Mouse (Mus musculus) intestine, embryonic 16.5 days (tissue): ENCODE measurements around the gene Pakap. TPM values are rescaled to one million over a fixed set of nuclear protein-coding genes. Genes with fewer than 3 reads are reported as not detected.

Source experiments
- ATAC-seq: fragments of 200-750 bp; cut with Nextera tagmentation; 2 replicates; pipeline ENCODE4 v1.8.0; 2017; ENCODE audit warnings: moderate TSS enrichment, moderate library complexity
- H3K27ac ChIP-seq: fragments of 300-500 bp; sonication (generic); 2 replicates; pipeline ENCODE4 v1.5.1; 2014; ENCODE audit warnings: mild to moderate bottlenecking, low read length
- H3K27me3 ChIP-seq: fragments of 300-500 bp; sonication (generic); replicated peaks from 2 replicates; pipeline ENCODE4 v1.6.1; 2014; ENCODE audit warnings: low read length, control low read depth, mixed read lengths; ENCODE audit not compliant: control insufficient read depth, insufficient read depth
- H3K36me3 ChIP-seq: fragments of 300-500 bp; sonication (generic); 2 replicates; pipeline ENCODE4 v1.6.1; 2014; ENCODE audit warnings: low read length, control low read depth; ENCODE audit not compliant: control insufficient read depth, insufficient read depth
- H3K4me1 ChIP-seq: fragments of 300-500 bp; sonication (generic); 2 replicates; pipeline ENCODE4 v1.6.1; 2014; ENCODE audit warnings: low read length, control low read depth, mixed read lengths; ENCODE audit not compliant: control insufficient read depth, insufficient read depth
- H3K4me2 ChIP-seq: fragments of 300-500 bp; sonication (generic); 2 replicates; pipeline ENCODE4 v1.6.1; 2014; ENCODE audit warnings: low read depth, low read length, control low read depth
- H3K4me3 ChIP-seq: fragments of 300-500 bp; sonication (generic); 2 replicates; pipeline ENCODE4 v1.5.1; 2014; ENCODE audit warnings: mild to moderate bottlenecking, low read length
- H3K9ac ChIP-seq: fragments of 300-500 bp; sonication (generic); 2 replicates; pipeline ENCODE4 v1.6.1; 2014; ENCODE audit warnings: low read depth, low read length
- H3K9me3 ChIP-seq: fragments of 300-500 bp; sonication (generic); 2 replicates; pipeline ENCODE4 v1.6.1; 2016; ENCODE audit warnings: low read length, control low read depth; ENCODE audit not compliant: control insufficient read depth
- WGBS: fragments of 180-500 bp; shearing (Covaris S2); extraction: QIAGEN DNeasy Blood & Tissue Kit; methylation state at CpG from one replicate; pipeline ENCODE4 v1.1.7; 2014; 5-methylcytosine and 5-hydroxymethylcytosine counted together
- polyA plus RNA-seq: library from polyadenylated mRNA; unstranded; fragments of >200 nt; fragmentation: Nextera tagmentation; extraction: Ambion mirVana; gene quantifications from 2 replicates; pipeline ENCODE4 v1.2.1, GENCODE M21; 2015

Gene Pakap
- polyA plus RNA-seq, 1 experiment from 2014 or later: 22.0 TPM

DNA sequence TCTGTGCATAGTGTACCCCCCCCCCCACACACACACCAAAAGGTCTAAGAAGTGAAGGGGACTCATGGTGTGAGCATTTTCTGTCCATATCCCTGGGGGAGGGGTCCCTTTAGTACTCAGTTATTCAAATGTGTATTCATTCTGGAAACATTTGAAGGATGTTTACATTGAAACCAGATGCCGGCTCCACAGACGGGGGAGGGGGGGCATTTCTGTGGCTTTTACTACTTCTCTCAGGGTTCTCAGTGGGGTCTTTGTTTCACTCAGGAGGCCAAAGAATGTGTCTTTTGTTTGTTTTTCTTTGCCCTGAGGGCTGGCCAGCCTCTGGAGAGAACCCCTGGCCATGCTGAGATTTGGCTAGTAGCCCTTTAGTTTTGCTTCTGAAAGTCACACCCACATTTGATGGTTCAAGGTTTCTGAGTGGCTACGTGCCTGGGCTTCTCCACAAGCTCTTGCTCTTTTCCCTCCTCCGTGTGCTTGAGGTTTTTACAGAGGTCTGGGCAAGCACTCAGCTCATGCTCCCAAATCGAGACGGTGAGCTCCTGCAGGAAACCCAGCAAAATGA lies 24.2 kb upstream of the Pakap start:
- no peaks in the 10 kb centered on the region for H3K9me3 ChIP-seq
- peak overlapping the region; percentile 30; the same call in 1 of the 2 replicates for H3K4me2 ChIP-seq
- no peaks in the 10 kb centered on the region for H3K4me1 ChIP-seq
- H3K9ac ChIP-seq: 0 out of 2 replicates have a peak overlapping the region, but pooled peaks have one; percentile 40
- H3K27ac ChIP-seq: peak overlapping the region; percentile 49
- WGBS: 6% methylated on average over 6 of the region's 6 CpGs
- H3K36me3 ChIP-seq: no peaks in the 10 kb centered on the region
- peak; percentile 83 for ATAC-seq
- no peaks in the 10 kb centered on the region for H3K27me3 ChIP-seq
- H3K4me3 ChIP-seq: no peak overlapping the region

DNA sequence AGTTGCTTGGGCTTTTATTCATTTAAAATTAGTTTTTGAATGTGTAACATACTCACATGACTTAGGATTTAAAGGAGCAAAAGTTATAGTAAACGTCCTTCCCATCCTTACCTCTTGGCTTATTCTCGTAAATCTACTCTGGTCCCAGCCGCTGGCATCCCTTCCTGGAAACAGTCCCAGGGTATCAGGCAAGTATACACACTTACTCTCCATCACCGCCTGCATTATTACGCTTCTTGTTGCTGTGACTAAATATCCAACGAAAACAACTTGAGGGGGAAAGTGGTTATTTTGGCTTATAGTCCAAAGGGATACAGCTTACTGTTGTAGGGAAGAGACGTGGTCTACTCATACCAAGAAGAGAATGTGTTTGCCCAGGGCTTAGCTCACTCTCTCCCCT lies 20.2 kb upstream of the Pakap start:
- no peak for ATAC-seq
- Histone ChIP-seq H3K4me1 (peaks cover 3% of the 10 kb centered on the region; the same call in 1 of the 2 replicates), H3K4me3 (no peak overlapping the region), H3K27ac (no peak overlapping the region), H3K27me3 (no peaks in the 10 kb centered on the region), H3K4me2 (no peak overlapping the region), H3K9me3 (no peaks in the 10 kb centered on the region), H3K36me3 (no peaks in the 10 kb centered on the region), H3K9ac (no peak overlapping the region)
- WGBS: 61% methylated on average over 7 of the region's 7 CpGs

DNA sequence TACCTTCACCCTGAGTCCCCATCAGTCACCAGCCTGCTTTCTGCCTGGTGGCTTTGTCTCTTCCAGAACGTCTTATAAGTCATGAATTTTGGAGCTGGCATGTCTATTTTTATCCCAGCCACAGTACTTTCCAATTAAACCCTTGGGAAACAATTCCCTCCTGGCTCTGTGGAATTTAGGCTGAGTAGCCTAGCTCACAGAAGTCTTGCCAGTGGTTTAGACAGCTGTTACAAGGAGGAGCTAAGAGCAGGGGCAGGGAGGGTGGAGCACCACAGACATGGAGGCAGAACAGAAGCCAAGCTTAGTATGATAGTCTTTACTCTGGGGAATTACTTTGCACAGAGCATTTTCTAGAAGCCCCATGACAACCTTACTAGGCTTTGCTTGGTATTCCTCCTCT lies 17.8 kb upstream of the Pakap start:
- H3K4me3 ChIP-seq: no peak overlapping the region
- H3K9me3 ChIP-seq: no peaks in the 10 kb centered on the region

DNA sequence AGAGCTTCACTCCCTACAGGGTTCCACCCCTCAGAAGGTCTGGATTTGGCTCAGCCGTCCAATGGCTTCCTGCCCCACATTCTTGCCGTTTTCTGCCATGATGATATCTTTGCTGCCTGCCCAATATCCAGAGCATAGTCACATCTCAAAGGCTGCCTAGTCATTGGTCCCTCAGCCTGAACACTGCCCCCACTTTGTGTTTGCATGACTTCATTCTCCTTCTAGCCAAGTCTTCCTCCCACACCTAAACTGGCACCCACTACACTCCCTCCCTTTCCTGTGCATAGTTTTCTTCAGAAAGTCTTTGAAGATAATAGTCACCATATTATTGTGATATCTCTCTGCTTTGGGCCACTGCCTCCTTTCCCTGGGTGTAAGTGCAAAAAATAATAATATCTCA lies 10.9 kb upstream of the Pakap start:
- no peak overlapping the region for H3K27ac ChIP-seq
- H3K36me3 ChIP-seq: no peaks in the 10 kb centered on the region
- H3K4me1 ChIP-seq: no peaks in the 10 kb centered on the region
- H3K9me3 ChIP-seq: no peaks in the 10 kb centered on the region
- H3K27me3 ChIP-seq: no peaks in the 10 kb centered on the region
- WGBS: 69% methylated on average over 2 of the region's 2 CpGs
- no peak for ATAC-seq
- H3K9ac ChIP-seq: no peak overlapping the region
- no peak overlapping the region for H3K4me3 ChIP-seq
- H3K4me2 ChIP-seq: no peak overlapping the region

More for the DNA sequence above, 17.8 kb upstream of the Pakap start:
- Histone ChIP-seq H3K36me3 (no peaks in the 10 kb centered on the region), H3K9ac (no peak overlapping the region), H3K4me2 (no peak overlapping the region), H3K27ac (no peak overlapping the region), H3K27me3 (no peaks in the 10 kb centered on the region), H3K4me1 (peaks cover 3% of the 10 kb centered on the region; the same call in 1 of the 2 replicates)
- 35% methylated on average over 1 of the region's 1 CpGs for WGBS
- no peak for ATAC-seq

DNA sequence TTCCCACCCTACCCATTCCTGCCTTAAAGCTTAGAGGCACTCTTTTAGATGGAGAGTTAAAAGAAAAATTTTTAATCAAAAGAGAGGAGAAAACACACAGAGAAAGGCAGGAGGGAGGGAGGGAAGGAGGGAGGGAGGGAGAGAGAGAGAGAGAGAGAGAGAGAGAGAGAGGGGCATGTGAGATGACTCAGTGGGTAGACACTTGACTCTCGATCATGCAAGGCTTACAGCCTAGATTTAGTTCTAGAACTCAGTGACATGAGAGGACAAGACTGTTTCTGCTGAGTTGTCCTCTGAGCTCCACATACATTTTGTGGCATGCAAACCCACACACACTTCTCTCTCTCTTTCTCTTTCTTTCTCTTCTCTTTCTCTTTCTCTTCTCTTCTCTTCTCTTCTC lies 8.5 kb upstream of the Pakap start:
- Histone ChIP-seq H3K4me1 (no peaks in the 10 kb centered on the region), H3K4me2 (no peak overlapping the region), H3K27ac (no peak overlapping the region), H3K9me3 (no peaks in the 10 kb centered on the region), H3K27me3 (no peaks in the 10 kb centered on the region), H3K9ac (no peak overlapping the region), H3K36me3 (no peaks in the 10 kb centered on the region), H3K4me3 (no peak overlapping the region)
- WGBS: 70% methylated on average over 1 of the region's 1 CpGs
- no peak for ATAC-seq

DNA sequence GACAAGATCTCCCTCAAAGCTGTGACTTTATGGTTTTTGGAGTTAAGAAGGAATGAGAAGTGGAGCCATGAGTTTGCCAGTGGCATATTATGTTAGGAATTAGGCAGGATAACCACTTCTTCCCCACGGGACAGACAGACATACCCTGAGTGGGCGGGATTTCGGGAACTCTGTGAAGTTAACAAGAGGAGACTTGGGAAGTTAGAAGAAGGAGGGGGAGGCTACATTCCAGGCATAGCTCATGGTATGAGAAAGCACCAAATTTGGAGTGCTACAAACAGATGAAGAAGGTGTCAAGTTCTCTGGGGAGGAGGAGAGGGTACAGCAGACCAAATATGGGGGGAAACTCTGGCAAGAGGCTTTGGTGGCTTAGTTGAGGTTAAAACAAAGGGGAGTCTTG lies 8.0 kb upstream of the Pakap start:
- Histone ChIP-seq H3K9me3 (no peaks in the 10 kb centered on the region), H3K9ac (no peak overlapping the region), H3K4me3 (no peak overlapping the region), H3K27me3 (no peaks in the 10 kb centered on the region), H3K4me1 (no peaks in the 10 kb centered on the region), H3K4me2 (no peak overlapping the region), H3K27ac (no peak overlapping the region), H3K36me3 (no peaks in the 10 kb centered on the region)
- peak; percentile 79 for ATAC-seq
- 46% methylated on average over 3 of the region's 3 CpGs for WGBS

DNA sequence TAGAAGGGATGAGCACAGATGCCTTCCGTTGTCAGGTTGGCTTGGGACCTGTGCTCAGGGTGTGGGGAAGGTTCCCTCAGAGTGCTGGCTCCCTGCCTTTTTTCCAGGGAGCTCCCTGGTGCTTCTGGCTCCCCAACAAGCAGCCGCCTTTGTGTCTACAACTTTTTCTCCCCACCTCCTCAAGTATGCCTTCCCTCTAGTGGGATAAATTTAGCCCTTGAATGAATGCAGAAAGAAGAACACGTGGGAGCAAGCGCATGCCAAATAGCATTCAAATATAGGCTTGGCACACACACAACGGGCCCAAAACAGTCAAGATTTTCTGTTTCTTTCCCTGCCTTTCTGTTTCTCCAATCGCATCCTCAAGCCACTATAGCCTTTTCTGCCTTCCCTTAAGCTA lies 6.9 kb upstream of the Pakap start:
- Histone ChIP-seq H3K36me3 (no peaks in the 10 kb centered on the region), H3K4me1 (no peaks in the 10 kb centered on the region), H3K9me3 (no peaks in the 10 kb centered on the region), H3K4me2 (no peak overlapping the region), H3K27me3 (no peaks in the 10 kb centered on the region; the same call in 1 of the 2 replicates), H3K4me3 (no peak overlapping the region), H3K9ac (peak overlapping the region; percentile 28; the same call in 1 of the 2 replicates), H3K27ac (peak overlapping the region; percentile 80)
- peak; percentile 18; the same call in 1 of the 2 replicates for ATAC-seq
- 55% methylated on average over 6 of the region's 6 CpGs for WGBS

DNA sequence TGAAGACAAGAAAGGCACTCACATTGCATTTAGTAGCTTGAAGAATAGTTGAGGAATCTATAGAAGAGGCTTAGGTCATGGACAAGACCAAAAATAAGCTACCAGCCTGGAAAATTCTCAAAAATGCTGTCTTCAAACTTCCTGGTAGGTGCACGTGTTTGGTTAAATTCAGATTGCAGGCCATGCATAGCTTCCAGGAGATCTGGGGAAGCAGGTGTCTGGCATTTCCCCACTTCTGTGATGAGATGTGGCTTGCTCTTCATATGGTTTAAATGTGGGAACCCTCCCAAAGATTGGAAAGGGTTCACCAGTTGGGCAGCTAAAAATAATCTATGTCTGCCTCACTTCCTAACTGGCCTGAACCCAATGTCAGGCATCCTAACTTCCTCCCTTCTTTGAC lies 2.7 kb upstream of the Pakap start:
- Histone ChIP-seq H3K4me2 (no peak overlapping the region), H3K9ac (no peak overlapping the region), H3K36me3 (no peaks in the 10 kb centered on the region), H3K27ac (no peak overlapping the region), H3K4me1 (0 out of 2 replicates have a peak, but pooled peaks cover 3% of the 10 kb centered on the region), H3K4me3 (no peak overlapping the region), H3K9me3 (no peaks in the 10 kb centered on the region), H3K27me3 (peaks cover 6% of the 10 kb centered on the region; the same call in 1 of the 2 replicates)
- WGBS: 88% methylated on average over 1 of the region's 1 CpGs
- ATAC-seq: no peak

DNA sequence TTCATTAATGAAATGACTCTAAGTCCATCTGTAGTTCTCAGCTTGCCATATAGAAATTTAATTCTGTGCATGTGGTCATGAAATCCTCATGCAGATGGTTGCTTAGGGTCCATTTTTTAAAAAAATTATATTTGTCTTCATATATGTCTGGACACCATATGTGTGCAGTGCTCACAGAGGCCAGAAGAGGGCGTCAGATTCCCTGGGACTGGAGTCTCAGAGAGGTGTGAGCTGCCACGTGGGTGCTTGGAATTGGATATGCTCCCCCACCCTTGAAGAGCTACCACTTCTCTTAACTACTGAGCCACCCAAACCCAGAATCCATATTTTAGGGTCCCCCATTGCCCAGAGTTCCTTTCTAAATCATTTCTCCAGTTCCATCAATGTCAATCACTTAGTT lies 2.2 kb upstream of the Pakap start:
- Histone ChIP-seq H3K4me3 (no peak overlapping the region), H3K4me1 (0 out of 2 replicates have a peak, but pooled peaks cover 3% of the 10 kb centered on the region), H3K9me3 (no peaks in the 10 kb centered on the region), H3K36me3 (no peaks in the 10 kb centered on the region), H3K4me2 (no peak overlapping the region), H3K27me3 (peaks cover 6% of the 10 kb centered on the region; the same call in 1 of the 2 replicates), H3K27ac (no peak overlapping the region), H3K9ac (no peak overlapping the region)
- no peak for ATAC-seq
- 68% methylated on average over 2 of the region's 2 CpGs for WGBS
